1 mouse cellular context compared by ENCODE assay signal in the genomic region with DNA sequence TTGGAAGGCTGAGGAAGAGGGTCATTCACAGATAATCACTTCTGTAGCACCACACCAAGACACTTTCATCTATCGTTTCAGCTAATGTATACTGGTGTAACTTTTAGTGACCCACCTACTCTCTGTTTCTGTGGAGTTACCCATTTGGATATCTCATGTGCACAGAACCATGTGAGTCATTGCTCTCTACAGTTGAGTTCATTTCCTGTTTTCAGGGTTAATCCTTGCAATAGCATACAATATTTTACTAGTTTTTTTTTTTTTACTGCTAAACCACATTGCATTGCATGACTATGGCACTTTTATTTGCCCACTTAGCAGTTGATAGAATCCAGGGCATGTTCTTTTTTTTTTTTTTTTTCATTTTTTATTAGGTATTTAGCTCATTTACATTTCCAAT.
A peak's percentile ranks its signal among the peaks of the same experiment; 100 is the strongest.
TF ChIP-seq lines count a peak whose summit lies in the region.

No protein-coding gene starts in this region.

TF ChIP-seq in CH12.LX, 34 proteins besides CTCF, POLR2A, EP300 and RAD21 (continued from another document):
- peak; percentile 59; the same call in 1 of the 2 replicates for TF ChIP-seq TCF12 (IDR thresholded peaks at IDR 0.05; ENCODE audit: low read depth, low read length)
- TF ChIP-seq UBTF (IDR thresholded peaks at IDR 0.05; ENCODE audit: low read depth, low read length), result no peak
- peak; percentile 82 for TF ChIP-seq JUND (conservative IDR thresholded peaks at IDR 0.05; ENCODE audit: low read depth, low read length)
- TF ChIP-seq GABPA (IDR thresholded peaks at IDR 0.05; ENCODE audit: insufficient replicate concordance, low read depth, low read length), result no peak
- peak; percentile 71; the same call in 1 of the 2 replicates for TF ChIP-seq MXI1 (IDR thresholded peaks at IDR 0.05; ENCODE audit: low read depth, low read length)
- TF ChIP-seq BHLHE40 (IDR thresholded peaks at IDR 0.05; ENCODE audit: low read depth, low read length), result peak; percentile 98
- TF ChIP-seq NELFE (IDR thresholded peaks at IDR 0.05; ENCODE audit: low read depth, low read length), result no peak
- TF ChIP-seq HCFC1 (IDR thresholded peaks at IDR 0.05; ENCODE audit: low read depth, low read length), result no peak
- peak; percentile 96 for TF ChIP-seq ETS1 (conservative IDR thresholded peaks at IDR 0.05; ENCODE audit: low read depth, low read length)
- no peak for TF ChIP-seq ZKSCAN1 (IDR thresholded peaks at IDR 0.05; ENCODE audit: borderline replicate concordance, low read depth, low read length)
- no peak for TF ChIP-seq PAX5 (IDR thresholded peaks at IDR 0.05; ENCODE audit: low read length)
- no peak for TF ChIP-seq E2F4 (IDR thresholded peaks at IDR 0.05; ENCODE audit: insufficient replicate concordance, low read depth, low read length)
- TF ChIP-seq MAFK (IDR thresholded peaks at IDR 0.05; ENCODE audit: insufficient replicate concordance, low read length), result peak; percentile 65; the same call in 1 of the 2 replicates
- peak; percentile 86 for TF ChIP-seq MAX (IDR thresholded peaks at IDR 0.05; ENCODE audit: low read length)
- TF ChIP-seq MYC (IDR thresholded peaks at IDR 0.05; ENCODE audit: low read depth, low read length), result peak; percentile 96
- TF ChIP-seq NRF1 (IDR thresholded peaks at IDR 0.05; ENCODE audit: low read depth, low read length), result no peak
- peak; percentile 88 for TF ChIP-seq IRF4 (IDR thresholded peaks at IDR 0.05; ENCODE audit: low read depth, low read length)
- peak; percentile 78; the same call in 1 of the 2 replicates for TF ChIP-seq CHD1 (IDR thresholded peaks at IDR 0.05; ENCODE audit: low read depth, low read length)
- TF ChIP-seq SMC3 (IDR thresholded peaks at IDR 0.05; ENCODE audit: low read depth, low read length), result no peak; the same call in 1 of the 2 replicates
